Mouse (Mus musculus) cerebellum, postnatal 25 days (tissue): ENCODE results near the gene Edc4.

ENCODE experiments used
- DNase-seq, 2 experiments: peaks; one replicate each; pipeline ENCODE4 v3.0.0; 2021; ENCODE audit warnings: mixed read lengths in 2 of 2

Gene Edc4

DNA sequence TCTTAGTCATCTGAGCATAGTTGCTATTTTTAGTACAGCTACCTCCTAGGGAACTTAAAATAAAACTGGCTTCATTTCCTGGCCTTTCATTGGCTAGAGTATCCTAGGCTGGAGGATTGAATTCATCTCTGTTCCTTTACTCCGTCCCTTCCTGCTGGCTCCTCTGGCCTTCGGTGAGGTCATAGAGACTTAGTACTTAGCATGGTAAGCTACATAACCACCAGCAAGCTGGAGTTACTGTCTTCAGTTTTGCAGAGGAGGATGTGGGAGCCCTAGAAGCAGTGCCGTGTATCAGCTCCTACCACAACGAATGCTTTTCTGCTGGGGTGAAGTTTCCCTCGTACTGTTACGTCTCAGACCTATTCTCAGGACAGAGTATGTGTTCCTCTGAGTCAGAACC is 6.4 kb upstream of the Edc4 start:
- DNase-seq = peak; percentile 69 to 72

DNA sequence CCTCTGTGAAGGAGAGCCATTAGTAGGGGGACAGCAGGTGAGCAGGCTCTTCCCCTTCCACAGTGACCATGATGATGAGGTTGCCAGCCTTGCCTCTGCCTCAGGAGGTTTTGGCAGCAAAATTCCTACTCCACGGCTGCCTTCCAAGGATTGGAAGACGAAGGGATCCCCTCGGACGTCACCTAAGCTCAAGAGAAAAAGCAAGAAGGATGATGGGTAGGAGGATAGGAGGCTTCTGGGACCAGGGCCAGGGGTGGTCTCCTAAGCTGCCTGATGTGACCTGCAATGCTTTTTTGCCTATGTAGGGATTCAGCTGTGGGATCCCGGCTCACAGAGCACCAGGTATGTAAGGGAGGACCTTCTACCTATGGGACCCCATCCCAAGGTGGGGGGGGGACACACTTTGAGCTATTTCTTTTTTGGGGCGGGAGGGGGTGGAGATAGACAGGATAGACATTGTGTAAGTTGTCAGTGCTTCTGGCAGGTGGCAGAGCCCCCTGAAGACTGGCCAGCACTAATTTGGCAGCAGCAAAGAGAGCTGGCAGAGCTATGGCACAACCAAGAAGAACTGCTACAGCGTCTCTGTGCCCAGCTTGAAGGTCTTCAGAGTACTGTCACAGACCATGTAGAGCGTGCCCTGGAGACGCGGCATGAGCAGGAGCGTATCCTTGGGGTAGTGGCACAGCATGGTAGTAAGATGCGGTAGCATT is 9.2 kb downstream of the Edc4 start:
- peak; percentile 43 to 46 for DNase-seq

DNA sequence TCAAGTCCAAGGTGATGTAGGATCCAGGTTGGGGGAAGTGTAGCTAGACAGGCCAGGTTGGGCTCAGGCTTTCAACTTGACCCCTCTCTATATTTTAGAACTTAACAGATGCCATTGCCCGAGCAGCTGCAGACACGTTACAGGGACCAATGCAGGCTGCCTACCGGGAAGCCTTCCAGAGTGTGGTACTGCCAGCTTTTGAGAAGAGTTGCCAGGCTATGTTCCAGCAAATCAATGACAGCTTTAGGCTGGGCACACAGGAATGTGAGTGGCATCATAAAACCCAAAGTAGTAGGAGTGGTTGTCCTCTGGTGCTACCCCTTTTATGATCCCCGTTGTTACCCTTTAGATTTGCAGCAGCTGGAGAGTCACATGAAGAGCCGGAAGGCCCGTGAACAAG is 10.2 kb downstream of the Edc4 start:
- peak in 1 of 2 experiments; percentile 33 for DNase-seq

DNA sequence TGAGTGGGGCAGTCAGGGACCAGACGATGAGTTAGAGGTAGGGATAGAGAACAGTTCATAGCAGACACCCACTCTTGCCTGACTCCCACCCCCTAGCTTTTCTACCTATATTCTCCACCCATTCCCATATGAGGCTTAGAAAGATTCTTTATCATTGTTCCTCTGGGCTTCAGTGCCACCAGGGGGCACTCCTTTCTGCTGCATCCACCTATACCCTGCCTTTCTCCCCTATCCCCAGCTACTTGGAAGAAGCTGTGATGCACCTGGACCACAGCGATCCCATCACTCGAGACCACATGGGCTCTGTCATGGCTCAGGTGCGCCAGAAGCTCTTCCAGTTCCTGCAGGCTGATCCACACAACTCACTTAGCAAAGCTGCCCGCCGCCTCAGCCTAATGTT is 11.8 kb downstream of the Edc4 start:
- peak in 1 of 2 experiments; percentile 55 for DNase-seq

DNA sequence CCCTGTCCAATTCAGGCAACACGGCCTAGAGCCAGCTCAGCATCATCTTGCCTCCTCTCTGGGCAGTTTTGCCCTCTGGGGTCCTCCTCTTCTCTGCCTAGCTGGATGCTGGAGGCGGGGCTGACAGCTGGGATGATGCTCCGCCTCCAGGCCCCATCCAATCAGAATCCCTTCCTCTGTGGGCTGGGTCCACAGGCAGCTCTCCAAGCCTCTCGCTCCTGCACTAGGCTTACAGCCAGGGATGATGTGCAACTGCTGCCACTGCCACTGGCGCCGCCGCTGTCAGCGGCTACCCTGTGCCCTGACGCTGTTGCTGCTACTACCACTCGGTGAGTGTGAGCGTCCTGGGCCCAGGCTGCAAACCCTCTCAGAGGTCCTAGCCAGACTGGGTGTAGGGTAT is 12.7 kb downstream of the Edc4 start, which contains the start of gene Nrn1l:
Gene Nrn1l (plus strand): TSS at position 229 of the 400 bp plus-strand sequence.
- DNase-seq = peak in 1 of 2 experiments; percentile 53

DNA sequence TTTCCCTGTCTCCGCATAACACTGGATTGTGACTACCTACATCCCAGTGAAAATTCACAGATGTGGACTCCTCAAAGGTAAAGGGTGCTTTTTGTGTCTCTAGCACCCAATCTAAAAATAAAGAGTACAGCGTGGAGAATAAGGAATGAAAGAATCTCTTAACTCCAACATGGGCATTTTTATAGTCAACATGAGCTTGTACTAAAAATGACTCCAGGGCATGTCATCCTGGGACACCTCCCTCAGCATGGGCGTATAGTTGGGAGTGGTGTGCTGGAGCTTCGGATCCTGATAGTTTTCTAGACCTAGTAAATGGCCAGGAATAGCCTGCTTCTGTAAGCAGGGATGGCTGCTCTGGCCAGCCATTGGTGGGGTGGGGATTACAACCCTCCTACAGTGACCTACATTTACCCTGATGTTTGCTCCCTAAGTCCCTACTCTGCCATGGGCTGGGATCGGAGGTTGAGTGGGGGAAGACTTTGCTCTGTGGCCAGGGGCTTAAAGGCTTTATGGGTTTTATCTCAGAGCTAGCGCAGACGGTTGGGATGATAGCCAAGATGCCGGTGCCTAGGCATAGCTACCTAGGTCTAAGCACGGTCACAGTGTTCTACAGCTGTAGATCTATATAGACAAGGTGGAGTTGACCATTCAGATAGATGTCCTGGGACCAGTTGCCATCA is 17.3 kb downstream of the Edc4 start:
- DNase-seq = no peak

DNA sequence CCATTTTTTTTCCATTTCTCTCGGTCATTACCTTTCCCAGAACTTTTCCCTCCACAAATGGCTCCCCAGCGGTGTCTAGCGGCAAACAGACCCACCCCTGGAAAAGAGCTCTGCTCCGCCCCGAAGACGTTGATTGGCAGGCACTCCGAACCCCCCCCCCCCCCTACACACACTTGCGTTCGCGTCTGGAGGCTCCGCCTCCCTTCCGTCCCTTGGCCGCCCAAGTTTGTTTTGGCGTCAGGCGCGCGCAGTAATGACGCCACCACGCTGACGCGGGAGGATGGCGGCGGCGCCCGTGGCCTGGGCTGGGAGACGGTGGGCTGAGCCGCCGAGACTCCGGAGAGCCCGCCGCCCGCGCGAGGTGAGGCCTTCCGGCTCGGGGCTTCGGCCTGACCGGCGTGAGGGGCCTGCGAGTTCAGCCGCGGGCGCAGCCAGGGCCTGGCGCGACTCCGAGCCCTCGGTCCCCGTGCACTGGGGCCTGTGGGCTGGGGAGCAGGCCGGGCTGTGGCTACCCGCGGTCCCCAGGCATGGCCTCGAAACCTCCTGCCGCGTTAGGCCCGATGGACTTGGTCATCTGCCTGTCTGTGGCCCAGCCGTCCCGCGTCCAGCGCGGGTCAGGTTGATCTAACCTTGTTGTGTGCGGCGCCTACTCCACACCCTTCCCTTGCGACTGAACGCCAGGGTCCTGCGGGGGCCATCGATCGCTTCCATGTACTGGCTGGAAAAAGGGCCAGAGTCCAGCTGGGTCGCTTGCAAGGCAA is 19.7 kb downstream of the Edc4 start, which contains the start of gene Pskh1:
Gene Pskh1 (plus strand): TSS at position 262 of the 761 bp plus-strand sequence.
- DNase-seq = peak; percentile 96

DNA sequence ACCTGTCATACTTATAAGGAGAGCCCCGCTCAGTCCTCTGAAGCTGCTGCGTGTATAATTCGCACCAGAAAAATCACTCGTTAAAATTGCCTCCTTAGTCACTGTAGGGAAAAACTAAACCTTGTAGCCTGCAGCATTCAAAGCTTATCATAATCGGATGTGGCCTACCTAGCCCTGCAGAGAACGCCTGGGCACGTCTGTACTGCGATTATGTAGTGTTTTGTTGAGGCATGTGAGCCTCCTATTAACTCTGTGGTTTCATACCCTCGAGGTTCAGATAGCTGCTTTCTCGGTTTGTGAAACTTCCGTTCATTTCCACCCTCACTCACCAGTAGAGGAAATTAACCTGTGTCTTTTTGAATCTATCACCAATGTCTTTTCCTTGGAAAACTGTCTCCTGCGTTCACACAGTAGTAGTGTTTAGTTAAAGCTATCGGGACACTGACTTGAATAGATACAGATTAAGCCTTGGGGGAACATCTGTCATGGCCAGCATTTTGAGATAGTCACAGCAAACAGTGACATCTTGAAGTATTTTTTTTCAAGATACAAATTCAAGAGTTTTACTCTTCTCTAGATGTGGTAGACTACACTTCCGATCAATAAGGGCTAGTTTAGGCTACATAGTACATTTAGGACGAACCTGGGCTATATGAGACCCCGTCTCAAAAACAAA is 20.4 kb downstream of the Edc4 start:
- no peak for DNase-seq

DNA sequence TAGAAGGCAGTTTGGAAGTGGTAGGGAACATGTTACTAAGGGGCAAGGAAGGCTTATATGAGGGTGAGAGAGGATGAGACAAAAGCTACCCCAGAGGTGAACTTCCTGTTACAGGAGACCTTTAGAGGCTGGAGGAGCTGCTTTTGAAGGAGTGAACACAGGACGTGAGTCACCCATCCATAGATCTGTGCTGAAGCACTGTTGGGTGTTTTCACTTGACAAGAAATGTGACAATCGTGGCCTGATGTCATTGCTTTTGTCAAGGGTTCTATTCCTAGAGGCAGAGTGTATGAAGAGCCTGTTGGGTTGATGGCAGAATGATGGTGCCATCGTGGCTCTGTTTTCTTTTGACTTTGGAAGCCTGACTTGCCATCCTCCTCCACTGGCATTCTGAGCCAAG is 38.7 kb downstream of the Edc4 start:
- DNase-seq = no peak

DNA sequence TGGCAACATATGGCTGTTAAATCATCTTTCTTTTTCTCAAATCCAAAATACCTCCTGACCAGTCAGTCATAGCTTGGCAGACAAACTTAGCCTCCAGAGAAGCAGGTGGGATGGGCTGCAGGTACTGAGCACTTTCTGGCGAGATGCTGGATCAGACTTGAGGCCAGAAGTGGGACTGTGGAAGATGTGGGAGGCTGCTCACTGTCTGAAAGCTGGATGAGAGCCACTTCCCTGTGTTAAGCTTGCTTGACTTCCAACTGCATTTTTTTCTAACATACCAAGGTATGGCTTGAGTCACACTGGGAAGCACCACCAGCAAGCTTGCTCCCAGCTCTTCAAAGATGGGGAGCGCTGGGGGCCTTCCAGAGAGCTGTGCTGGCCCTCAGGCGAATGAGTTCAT is 44.4 kb downstream of the Edc4 start:
- DNase-seq = no peak

DNA sequence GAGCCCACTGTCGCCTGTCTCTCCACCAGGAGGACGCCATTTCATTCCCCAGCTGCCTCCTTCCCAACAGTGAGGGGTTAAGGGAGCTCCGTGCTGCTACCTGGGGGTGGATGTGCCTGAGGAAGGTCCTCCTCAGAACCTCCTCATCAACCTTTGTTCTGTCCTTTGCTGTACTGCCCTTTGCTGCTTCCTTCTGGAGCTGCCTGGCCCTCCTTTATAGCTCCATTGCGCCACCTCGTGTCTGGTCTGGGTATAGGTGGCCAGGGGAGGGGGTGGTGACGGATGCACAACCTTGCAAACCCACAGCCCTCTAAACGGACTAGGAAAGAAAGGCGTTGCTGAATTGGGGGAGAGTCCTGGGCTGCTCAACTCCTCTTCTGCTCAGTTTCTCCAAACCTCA is 49.9 kb downstream of the Edc4 start:
- peak; percentile 86 to 93 for DNase-seq

DNA sequence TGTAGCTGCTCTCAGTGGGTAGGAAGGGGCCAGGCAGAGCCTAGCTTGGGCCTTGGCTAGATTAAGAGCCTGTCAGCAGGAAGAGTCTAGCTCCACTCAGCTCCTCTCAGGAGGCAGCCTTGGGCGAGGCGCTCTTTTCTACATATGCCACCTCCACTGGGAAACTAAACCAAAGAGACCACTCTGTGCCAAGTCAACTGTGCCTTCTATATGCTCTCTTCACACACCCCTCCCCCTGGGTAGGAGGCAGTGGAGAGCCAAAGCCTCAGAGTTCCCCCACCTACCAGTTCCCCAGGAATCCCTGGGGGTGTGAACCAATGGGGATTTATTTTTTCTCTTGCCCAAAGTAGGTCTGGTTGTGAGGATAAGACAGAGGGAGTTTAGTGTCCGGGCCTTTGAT is 50.6 kb downstream of the Edc4 start:
- no peak for DNase-seq

DNA sequence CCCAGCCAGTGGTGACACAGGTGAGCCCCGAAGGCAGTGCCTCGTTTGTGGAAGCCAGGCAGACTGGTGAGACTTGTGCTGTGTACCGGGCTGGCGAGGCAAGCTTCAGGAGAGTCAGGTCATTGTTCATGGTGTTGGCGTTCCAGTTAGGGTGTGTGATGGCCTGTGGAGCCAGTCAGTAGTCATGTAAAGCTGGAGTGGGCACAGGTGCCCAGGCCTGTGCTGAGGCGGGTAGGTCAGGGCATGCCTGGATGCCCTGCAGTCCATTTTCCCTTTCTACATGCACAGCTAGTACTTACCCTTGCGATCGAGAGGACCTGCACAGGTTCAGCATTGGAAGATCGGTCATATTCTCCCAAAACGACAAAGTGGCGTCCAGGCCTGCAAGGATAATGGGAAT is 51.8 kb downstream of the Edc4 start:
- no peak for DNase-seq

DNA sequence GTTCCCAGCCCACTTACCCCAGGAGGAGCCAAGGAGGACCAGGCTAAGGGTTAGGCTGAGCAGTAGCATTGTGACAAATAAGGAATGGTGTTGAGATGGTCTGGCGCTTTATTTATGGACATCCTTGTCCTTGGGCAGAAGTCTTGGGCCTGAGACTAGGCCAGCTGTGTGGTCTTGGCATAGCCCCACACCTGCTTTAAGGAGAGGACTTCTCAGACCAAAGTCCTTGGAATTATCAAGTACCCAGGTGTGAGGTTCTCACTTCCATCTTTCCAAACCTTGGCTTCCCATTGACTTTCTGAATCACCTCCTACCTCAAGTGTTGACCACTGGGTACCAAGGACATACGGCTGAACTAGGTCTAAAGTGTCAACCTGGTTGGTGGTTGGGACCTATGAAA is 53.1 kb downstream of the Edc4 start, which contains the start of gene Ctrl:
Gene Ctrl (minus strand): TSS at position 101 of the 400 bp plus-strand sequence.
- no peak for DNase-seq

DNA sequence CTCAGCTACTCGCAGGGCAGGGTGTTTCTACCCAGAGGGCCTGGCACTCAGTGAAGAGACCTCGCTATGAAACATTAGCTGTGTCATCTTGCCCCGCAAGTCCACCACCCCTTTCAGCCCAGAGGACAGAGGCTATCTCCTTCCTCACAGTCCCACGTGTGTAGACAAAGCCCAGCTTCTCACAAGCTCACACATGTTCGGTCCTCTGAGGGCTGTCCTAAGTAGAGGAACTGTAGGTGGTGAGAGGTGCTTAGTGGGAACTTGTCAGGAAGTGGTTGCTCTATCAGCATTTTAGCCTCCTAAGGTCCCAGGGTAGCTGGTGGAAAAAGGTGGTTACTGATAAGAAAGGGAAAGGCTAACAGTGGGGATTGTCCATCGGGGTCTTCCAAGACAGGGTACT is 54.4 kb downstream of the Edc4 start:
- no peak for DNase-seq

DNA sequence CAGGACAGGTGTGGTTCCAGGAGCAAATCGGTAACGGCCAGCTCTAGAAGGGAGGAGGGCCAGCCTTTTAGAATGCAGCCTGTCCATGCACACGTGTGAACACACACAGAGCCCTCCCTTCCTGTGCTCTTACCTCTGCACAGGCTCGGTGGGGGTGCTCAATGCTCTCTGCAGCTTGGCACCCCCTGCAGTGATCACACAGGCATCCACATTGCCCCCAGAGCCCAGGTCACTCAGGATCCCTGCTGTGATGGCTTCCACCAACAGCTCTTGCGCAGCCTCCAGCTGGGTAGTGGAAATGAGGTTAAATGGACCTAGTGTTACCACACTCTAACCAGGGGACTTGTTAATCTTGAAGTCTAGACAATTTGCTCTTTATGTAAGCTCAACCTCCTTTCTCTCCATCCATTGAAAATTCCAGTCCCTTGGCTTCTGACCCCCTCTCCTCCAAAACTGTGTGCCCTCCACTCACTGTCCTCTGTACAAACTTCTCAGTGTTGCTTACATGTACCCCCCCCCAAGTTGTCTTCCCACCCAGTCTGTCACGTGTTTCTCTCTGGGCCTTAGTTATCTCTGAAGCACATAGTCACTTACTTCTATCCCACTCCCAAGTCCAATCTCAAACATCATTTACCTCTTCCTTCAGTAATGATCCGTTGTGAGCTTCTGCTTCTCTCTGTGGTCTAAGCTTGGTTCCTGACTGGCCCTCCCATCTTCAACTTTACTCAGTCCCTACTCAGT is 55.4 kb downstream of the Edc4 start:
- DNase-seq = peak in 1 of 2 experiments; percentile 42

DNA sequence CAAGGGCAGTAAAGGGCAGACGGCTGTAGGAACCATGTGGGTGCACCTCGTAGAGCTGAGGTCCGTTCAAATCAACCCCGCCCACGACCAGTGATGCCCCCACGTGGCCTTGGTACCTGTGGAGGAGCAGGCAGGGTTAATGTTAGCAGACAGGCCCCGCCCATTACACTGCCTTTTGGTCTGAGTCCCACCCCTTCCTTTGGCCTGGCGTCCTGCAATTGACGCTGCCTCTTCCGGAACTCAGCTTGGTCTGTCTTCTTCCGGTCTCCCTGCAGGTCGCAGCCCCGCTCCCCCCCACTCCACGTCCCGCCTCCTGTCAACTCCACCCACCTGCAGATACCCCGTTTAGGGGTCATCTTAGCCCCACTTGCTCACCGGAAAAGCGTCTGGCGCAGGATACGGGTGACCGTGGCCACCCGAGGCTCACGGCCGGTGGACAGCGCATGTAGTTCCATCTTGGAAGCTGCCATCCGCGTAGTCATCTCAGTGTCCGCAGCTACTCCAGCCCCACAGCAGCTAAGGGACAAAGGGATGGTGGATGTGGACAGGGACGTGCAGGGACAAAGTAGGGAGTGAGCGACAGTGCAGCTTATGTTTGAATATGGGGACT is 56.3 kb downstream of the Edc4 start:
- DNase-seq = peak; percentile 90 to 93

DNA sequence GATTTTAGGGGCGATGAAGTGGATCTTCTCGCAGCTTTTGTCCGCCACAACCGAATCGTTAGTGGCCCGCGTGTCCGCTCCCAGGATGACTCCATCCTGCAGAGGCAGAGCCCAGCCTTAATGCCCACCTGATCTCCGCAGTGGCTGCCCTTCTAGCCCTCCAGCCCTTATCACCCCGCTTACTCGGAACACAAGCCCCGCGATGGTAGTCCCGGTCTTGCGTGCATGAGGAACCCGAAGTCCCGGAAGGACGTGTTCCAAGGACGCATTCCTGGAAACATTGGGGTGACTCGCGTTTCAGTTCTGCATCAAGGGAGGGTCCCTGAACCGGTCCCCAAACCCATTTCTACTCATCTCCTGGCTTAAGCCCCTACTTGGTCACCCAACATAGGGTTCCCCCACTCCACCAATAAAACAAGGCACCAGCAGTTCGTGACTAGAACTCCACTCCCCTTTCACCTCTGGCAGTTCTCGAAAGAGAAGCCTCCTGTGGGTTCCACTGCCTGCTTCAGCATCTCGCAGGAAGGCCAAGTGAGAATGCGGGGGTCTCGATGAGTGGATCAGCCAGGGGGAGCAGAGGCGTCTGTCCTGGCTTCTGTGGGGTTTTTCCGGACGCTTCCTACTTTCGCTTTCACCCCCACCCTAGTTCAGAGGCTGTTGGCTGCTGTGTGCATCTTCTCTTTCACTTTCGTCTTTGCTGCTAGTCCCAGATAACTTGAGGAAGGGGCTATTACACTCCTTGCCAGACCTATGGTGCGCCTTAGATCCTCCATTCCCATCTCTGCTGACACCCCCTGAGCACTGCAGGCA is 57.0 kb downstream of the Edc4 start:
- peak in 1 of 2 experiments; percentile 59 for DNase-seq

DNA sequence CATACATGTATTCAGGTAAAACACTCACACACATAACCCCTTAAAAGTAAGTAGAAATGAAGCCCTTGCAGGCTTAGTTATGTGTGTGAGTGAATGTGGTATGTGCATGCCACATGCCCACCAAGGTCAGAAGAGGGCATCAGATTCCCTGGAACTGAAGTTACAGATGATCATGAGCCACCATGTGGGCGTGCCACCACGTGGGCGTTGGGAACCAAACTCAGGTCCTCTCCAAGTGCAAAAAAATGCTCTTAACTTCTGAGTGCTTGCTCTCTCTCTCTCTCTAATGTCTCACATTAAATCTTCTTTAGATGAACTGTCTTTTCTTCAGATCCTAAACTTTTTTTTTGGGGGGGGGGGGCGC is 57.6 kb downstream of the Edc4 start, which contains the start of gene Psmb10:
Gene Psmb10 (minus strand): TSS at position 139 of the 364 bp plus-strand sequence.
- DNase-seq = peak in 1 of 2 experiments; percentile 40

DNA sequence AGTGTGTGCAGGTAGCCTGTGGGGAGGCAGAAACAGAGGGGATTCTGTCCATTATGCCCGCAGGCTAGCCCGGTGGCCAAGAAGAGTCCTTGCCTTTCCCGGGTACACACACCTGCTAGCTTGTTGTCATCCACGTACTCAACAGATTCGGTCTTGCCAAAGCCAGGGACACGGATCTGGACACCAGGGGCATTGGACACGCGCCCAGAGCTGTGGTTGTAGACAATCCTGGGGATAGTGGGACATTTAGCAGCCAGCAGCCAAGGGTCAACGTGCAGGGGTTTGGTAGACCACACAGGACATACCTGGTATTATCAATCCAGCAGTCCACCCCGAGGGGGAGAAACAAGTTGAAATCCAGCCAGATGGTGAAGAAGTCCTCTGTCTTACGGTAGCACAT is 61.3 kb downstream of the Edc4 start:
- no peak for DNase-seq

DNA sequence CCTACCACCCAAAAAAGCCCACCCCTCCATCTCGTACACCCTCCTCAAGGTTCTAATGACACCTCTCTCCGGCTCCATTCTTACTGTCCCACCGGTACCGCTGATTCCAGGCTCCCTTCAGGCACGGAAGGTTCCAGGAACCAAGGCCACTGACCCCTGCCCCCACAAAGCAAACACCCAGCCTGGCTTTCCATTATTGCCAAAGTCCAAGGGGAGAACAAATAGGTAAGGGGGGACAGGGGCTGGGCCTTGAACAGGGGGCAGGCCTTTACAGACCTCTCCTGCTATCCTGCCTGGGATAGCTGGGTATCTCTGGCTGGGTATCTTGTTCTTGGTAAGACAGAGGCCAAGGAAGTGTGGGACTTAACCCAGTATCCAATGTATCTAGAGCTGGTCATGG is 61.9 kb downstream of the Edc4 start:
- no peak for DNase-seq
